Mouse (Mus musculus) Muller cell, postnatal 12 days (primary cell): ENCODE measurements at regions not wholly inside any gene's neighbourhood (a gene's known extent, or its start where the extent isn't known, plus 50 kb on each side); places are given as distances from the start of the nearest gene placed in this dataset.
A peak's percentile ranks its signal among the peaks of the same experiment; 100 is the strongest.

Source experiments
- DNase-seq: peaks from one replicate; pipeline ENCODE4 v3.0.0-alpha.2; 2015; ENCODE audit errors: inconsistent ontology term

DNA sequence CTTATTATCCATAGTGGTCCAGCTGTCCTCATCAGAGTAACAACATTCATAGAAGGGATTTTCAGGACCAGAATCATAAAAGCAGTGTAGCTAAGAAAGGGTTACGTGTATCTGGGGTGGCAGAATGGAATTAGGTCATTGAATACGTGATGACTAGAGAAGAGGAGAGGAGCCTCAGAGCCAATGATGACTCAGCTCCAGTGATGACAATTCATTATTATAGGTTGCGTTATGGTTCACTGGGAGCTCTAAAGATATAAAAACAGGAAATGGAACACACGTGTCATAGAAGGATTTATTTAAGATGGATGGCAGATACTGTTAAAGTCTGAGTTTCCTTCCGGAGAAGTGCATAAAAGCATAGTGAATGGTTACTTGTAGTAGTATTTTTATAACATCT, 291.6 kb downstream of the Isl1 start:
- peak; percentile 20 for DNase-seq

DNA sequence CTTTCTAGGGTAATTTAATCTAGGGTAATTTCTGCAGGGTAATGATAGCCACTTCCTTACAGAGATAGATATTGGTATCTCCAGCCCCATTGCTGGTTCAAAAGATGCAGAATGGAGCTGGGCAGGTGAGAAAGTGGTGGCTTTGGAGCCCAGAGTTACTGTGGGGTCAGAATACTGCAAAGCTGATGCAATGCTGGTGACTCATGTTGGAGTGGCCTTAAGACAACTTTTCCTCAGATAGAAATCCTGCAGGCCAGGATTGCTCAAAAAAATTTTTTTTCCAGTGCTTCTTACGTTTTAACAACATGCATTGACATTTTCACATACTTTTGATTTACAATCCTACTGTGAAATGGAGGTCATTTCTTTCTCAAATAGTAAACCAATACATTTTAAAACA, 305.8 kb downstream of the Isl1 start:
- no peak for DNase-seq

DNA sequence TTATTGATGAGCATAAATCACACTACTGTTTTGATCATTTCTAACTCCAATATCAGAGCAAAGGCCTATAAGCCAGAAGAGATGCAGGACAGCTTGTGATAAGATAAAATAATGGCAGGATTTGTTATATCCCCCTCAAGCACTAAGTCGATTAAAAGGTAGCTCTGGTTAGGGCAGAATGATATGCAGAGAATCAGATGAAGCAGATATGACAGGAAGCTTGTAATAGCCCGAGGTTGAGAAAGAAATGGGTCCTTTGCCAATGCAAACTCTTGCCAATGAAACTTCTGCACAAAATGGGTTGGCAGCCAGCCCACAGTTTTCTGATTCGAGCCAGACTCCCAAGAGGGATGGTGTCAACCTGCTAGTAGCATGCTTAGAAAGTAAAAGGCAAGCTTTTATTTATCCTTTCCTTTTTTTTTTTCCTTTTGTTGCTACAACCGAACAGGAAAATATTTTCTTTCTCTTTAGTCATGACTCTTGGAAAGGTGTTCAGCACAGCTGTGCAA, 307.0 kb downstream of the Isl1 start:
- DNase-seq: peak; percentile 81

DNA sequence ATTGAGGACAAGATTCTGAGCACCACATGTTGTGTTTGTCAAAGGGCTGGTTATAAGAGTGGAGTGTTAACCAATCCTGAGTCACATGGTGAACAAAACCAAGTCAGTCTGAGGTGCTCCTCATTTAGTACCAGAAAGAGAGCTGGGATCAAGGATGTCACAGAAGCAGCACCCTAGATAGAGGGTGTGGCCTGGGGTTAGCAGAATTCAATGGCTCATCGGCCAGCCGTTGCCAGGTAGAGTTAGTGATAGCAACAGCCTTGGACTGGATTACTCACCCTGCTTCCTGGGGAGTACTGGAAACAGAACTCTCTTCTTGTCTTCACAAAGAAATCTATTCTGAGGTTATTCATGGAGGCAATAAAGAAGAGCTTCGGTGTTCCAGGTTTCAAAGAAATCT, 318.9 kb downstream of the Isl1 start:
- DNase-seq: no peak

DNA sequence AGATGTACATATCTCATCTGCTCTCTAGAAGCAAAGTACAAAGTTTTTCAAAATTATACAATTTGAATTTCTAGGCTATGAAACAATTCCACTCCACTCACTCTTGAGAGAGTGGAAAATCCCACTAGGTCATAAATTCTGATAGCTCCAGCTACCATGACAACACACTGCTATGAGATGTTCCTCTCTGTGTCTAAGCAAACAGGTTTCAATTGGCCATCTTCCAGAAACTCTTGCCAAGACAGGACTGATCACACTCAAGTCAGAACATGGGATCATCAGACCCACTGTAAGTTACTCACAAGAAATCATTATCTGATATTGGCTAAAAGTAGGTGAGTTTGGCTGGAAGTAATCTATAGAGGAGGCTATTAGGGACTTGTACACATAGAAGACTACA, 320.4 kb downstream of the Isl1 start:
- DNase-seq: no peak

DNA sequence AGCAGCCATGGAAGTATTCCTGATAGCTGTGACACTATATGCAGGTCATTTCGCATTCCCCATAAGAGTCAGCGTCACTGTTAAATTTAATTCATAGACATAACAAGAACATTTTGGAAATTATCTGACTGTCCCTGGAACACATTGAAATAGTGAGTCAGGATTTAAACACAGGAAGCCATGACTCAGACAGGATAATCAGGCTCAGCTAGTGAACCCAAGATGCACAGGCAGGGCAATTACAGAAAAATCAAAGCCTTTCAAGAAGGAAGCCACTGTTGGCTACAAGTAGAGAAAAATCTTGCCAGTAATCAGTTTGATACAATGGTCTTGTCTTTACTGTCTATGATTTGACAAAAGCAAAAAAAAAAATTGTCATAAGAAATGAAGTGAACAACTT, 323.2 kb downstream of the Isl1 start:
- DNase-seq: peak; percentile 15

DNA sequence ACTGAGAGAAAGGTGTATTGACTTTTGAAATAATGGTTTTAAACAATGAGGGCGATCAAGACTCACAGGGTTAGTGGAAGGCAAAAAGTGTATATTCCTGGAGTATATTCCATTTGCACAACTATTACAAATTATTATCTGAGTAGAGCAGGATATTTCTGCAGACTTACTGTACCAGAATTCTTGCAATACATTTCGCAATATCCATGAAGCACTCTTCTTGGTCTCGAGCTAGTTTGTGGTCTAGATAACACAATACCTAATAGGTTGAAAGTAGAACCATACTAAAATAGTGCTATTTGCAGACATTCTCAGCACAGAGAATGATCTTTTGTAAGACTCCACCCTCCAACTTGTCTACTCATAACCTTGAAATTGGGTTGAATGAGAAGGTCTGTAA, 323.8 kb downstream of the Isl1 start:
- no peak for DNase-seq

DNA sequence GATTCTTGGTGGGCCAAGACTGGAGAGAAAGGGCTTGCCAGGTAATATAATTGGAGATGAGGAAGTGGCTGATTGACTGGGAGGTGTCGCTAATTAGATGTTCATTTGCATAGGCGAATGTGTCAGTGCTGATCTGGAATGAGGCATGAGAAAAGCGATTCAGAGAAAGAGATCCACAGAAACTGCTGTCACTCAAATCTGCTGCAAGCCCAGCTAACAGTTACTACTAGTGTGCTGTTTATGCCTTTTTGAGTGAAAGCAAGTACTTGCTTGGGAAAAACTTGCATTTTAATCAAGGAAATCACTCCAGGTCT, 331.6 kb downstream of the Isl1 start:
- no peak for DNase-seq

DNA sequence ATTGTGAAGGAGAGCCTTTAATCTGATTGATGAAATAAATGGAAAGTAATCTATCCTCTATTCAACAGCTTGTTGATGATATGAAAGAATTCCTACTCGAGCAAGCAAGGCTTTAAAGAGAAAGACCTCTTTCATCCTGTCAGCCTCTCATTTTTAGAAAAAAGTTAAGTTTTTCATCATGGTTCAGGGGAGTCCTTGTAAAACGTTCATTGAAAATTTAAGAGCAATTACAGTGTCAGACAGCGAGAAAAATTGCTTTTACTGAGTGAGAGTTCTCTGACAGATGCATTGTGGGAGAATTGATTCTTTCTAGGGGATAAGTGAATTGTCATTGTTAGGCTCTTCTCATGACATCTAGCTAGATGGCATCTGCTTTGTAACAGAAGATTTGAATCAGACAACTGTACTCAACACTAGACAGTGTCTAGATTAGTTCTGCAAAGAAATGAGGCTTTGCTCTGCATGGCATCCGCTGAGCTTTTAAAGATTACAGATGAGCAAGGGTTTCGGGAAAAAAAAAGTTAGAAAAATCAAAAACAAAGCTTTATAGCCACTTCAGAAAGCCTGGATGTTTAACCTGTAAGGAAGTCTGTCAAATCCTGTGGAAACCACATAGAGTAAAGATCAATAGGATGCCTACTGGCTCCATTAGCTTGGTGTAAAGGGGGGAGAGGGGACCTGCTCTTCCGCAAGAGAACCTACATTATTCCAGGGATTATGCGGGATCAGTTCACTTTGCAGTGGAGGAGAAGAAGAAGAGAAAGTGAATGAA, 332.2 kb downstream of the Isl1 start:
- no peak for DNase-seq
